Mouse (Mus musculus): ENCODE data around the gene Abhd16b.

DNA sequence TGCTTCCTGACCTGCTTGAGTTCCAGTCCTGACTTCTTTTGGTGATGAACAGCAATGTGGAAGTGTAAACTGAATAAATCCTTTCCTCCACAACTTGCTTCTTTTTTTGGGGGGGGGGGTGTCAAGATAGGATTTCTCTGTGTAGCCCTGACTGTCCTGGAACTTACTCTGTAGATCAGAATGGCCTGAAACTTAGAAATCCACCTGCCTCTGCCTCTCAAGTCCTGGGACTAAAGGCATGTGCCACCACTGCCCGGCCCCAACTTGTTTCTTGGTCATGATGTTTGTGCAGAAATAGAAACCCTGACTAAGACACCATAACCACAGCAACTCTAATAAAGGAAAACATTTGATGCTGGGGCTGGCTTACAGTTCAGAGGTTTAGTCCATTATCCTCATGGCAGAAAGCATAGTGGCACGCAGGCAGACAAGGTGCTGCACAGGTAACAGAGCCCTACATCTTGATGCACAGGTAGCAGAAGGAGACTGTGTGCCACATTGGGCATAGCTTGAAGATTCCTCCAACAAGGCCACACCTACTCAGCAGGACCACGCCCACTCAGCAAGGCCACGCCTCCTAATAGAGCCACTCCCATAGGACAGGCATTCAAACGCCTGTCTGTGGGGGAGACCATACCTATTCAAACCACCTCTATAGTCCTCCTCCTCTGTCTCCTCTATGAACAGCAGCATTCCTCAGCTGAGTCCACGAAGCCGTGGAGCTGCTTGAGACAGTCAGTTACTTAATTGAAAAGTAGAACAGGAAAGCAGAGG is 1.4 kb upstream of the Abhd16b start:
- TF ChIP-seq CTCF (IDR thresholded peaks at IDR 0.05; ENCODE audit: control insufficient read depth, insufficient read depth, insufficient read length), result no peak
- TF ChIP-seq MYOG (IDR thresholded peaks at IDR 0.05; ENCODE audit: control insufficient read depth, extremely low read depth, insufficient read length), result no peak
- TF ChIP-seq MAX (IDR thresholded peaks at IDR 0.05), result no peak
- no peak for TF ChIP-seq CEBPB (IDR thresholded peaks at IDR 0.05; ENCODE audit: low read depth)
- no peak for TF ChIP-seq USF1 (IDR thresholded peaks at IDR 0.05; ENCODE audit: low read depth)
- no peak for TF ChIP-seq MYOD1 (IDR thresholded peaks at IDR 0.05; ENCODE audit: control insufficient read depth, insufficient read length, low read depth)
- TF ChIP-seq FOSL1 (IDR thresholded peaks at IDR 0.05; ENCODE audit: insufficient read depth, low read length, poor library complexity, severe bottlenecking), result no peak
